Mouse (Mus musculus) ovary, adult 10 weeks (tissue): Measurements from ENCODE around the gene Plagl2. TPM values are rescaled to one million over a fixed set of nuclear protein-coding genes. Genes with fewer than 3 reads are reported as not detected.

Experiments
- polyA plus RNA-seq: library from polyadenylated mRNA; stranded (reverse); fragments of 350-450 nt; fragmentation: Illumina TruSeq; extraction: RNeasy Lipid Tissue Mini Kit (QIAGEN cat#74804); gene quantifications from one replicate; pipeline ENCODE4 v1.2.3, GENCODE M21; 2014

Plagl2 gene
- polyA plus RNA-seq, result 15.2 TPM

GRCm38 (mm10) chr2:153241250-153242014 lies at the start of gene Plagl2, which contains the start of gene Pofut1:
Plagl2 (minus strand) TSS chr2:153241426.
Pofut1 (plus strand) TSS chr2:153241533.

GRCm38 (mm10) chr2:153224946-153225594 lies 16.2 kb downstream of the Plagl2 start, which contains the start of gene Tspyl3:
Tspyl3 (minus strand) TSS chr2:153225441.

Other genes with a start within 250 kb of the Plagl2 start
- gene Pdrg1, start 226.0 kb downstream of the Plagl2 start, polyA plus RNA-seq, result 63.4 TPM
- not detected for gene Xkr7, start 209.6 kb downstream of the Plagl2 start, polyA plus RNA-seq
- gene Ccm2l, start 175.5 kb downstream of the Plagl2 start, polyA plus RNA-seq, result 0.54 TPM
- not detected for gene Hck, start 133.0 kb downstream of the Plagl2 start, polyA plus RNA-seq
- gene Tm9sf4, start 80.1 kb downstream of the Plagl2 start, polyA plus RNA-seq, result 33.0 TPM
- 3.8 TPM for gene Tspyl3, start 16.0 kb downstream of the Plagl2 start, polyA plus RNA-seq
- 22.4 TPM for gene Pofut1, start 107 bp upstream of the Plagl2 start, polyA plus RNA-seq
- gene Kif3b, start 50.0 kb upstream of the Plagl2 start, polyA plus RNA-seq, result 17.8 TPM
- 41.0 TPM for gene Asxl1, start 104.4 kb upstream of the Plagl2 start, polyA plus RNA-seq